In the genomic region with DNA sequence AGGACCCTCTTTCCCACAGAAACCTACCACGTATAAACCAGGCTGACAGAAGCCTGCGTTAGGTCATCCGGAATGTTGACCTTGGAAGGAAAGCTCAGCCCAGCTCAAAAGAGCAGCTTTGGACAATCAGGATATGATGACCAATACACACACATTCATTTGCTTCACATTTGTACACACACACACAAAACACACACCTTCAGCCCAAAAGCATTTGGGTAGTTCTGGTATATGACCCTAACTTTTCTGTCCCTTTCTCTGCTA, we compare ENCODE assay signal across 15 mouse cellular contexts. TPM values are rescaled to one million over a fixed set of nuclear protein-coding genes. Genes with fewer than 3 reads are reported as not detected.
DNase-seq lines count a peak whose midpoint lies in the region; ATAC-seq and TF ChIP-seq lines count a peak whose summit lies in the region.
"Had no signal": no experiment of that assay in that cellular context is flagged by ENCODE, and none has a peak within 500 bp of the region (broad histone marks: within the 10 kb centered on the region; RNA-seq: fewer than 3 reads in every experiment).

No protein-coding gene starts in this region.

- no peak overlapping the region for H3K4me2 ChIP-seq in intestine, embryonic 16.5 days (ENCODE audit: low read depth, low read length)
- no peak overlapping the region for H3K4me2 ChIP-seq in intestine, postnatal 0 days (replicated peaks; ENCODE audit: low read depth)
- no peak overlapping the region for H3K4me2 ChIP-seq in limb, embryonic 12.5 days
- H3K4me2 ChIP-seq: midbrain, embryonic 15.5 days; neural tube, embryonic 12.5 days had no signal

- TF ChIP-seq CTCF in gastrocnemius, adult 2 months (IDR thresholded peaks at IDR 0.05): no peak
- TF ChIP-seq CTCF in intestine, postnatal 0 days (IDR thresholded peaks at IDR 0.05; ENCODE audit: low read depth): no peak

- peak overlapping the region; percentile 88 for H3K27ac ChIP-seq in gastrocnemius, adult 2 months
- H3K27ac ChIP-seq in intestine, embryonic 16.5 days (ENCODE audit: low read length): peak overlapping the region; percentile 41; the same call in 1 of the 2 replicates
- no peak overlapping the region for H3K27ac ChIP-seq in intestine, postnatal 0 days (ENCODE audit: low read depth, low read length)
- peak overlapping the region; percentile 66 for H3K27ac ChIP-seq in brown adipose tissue, adult 24 weeks (replicated peaks; ENCODE audit: low read depth, low read length)
- peak overlapping the region; percentile 87 for H3K27ac ChIP-seq in limb, embryonic 12.5 days
- H3K27ac ChIP-seq: hindbrain, postnatal 0 days; left cerebral cortex, adult 2 months; midbrain, embryonic 15.5 days; neural tube, embryonic 12.5 days had no signal

- 64% methylated on average over 3 of the region's 3 CpGs for WGBS in intestine, embryonic 16.5 days
- 68% methylated on average over 3 of the region's 3 CpGs for WGBS in intestine, postnatal 0 days
- 76% methylated on average over 3 of the region's 3 CpGs for WGBS in limb, embryonic 12.5 days

- H3K27me3 ChIP-seq in intestine, embryonic 16.5 days (replicated peaks; ENCODE audit: control insufficient read depth, insufficient read depth, low read length): no peaks in the 10 kb centered on the region
- H3K27me3 ChIP-seq in intestine, postnatal 0 days (replicated peaks; ENCODE audit: control insufficient read depth, insufficient read depth, low read length): no peaks in the 10 kb centered on the region
- no peaks in the 10 kb centered on the region for H3K27me3 ChIP-seq in limb, embryonic 12.5 days
- H3K27me3 ChIP-seq: midbrain, embryonic 15.5 days; neural tube, embryonic 12.5 days had no signal

- no peak overlapping the region for H3K9ac ChIP-seq in intestine, embryonic 16.5 days (ENCODE audit: low read depth, low read length)
- no peak overlapping the region for H3K9ac ChIP-seq in intestine, postnatal 0 days (ENCODE audit: low read depth, low read length)
- H3K9ac ChIP-seq in limb, embryonic 12.5 days (replicated peaks): 0 out of 2 replicates have a peak overlapping the region, but pooled peaks have one; percentile 8
- H3K9ac ChIP-seq: midbrain, embryonic 15.5 days; neural tube, embryonic 12.5 days had no signal

- ATAC-seq in intestine, embryonic 16.5 days: no peak
- ATAC-seq in intestine, postnatal 0 days: no peak
- ATAC-seq in limb, embryonic 12.5 days (ENCODE audit: insufficient number of reproducible peaks, insufficient read depth, low FRiP score, low TSS enrichment, low read depth): no peak
- ATAC-seq: hindbrain, postnatal 0 days; midbrain, embryonic 15.5 days had no signal

- DNase-seq in gastrocnemius, adult 2 months: no peak
- DNase-seq in gastrocnemius, adult 18-20 months (ENCODE audit: low spot score): no peak
- DNase-seq in thymus, postnatal 36 days: no peak
- DNase-seq in left cerebral cortex, postnatal 10 days (ENCODE audit: extremely low spot score in 1 of 2, low spot score in 2 of 2): no peak
- DNase-seq: B cell, adult 2 months; thymus, postnatal 25 days had no signal

- H3K4me3 ChIP-seq in gastrocnemius, adult 2 months: no peak overlapping the region
- no peak overlapping the region for H3K4me3 ChIP-seq in intestine, embryonic 16.5 days (ENCODE audit: low read length)
- H3K4me3 ChIP-seq in intestine, postnatal 0 days (ENCODE audit: low read depth, low read length): no peak overlapping the region
- no peak overlapping the region for H3K4me3 ChIP-seq in brown adipose tissue, adult 24 weeks (ENCODE audit: insufficient read depth, low read depth, low read length)
- H3K4me3 ChIP-seq in limb, embryonic 12.5 days (replicated peaks): no peak overlapping the region
- H3K4me3 ChIP-seq: left cerebral cortex, adult 2 months; midbrain, embryonic 15.5 days; neural tube, embryonic 12.5 days had no signal

- intact Hi-C loops in gastrocnemius, adult 2 months (cut with DNase I): no loop called here
- intact Hi-C loops in left cerebral cortex, postnatal 10 days (cut with DNase I): no loop called here

- H3K36me3 ChIP-seq in intestine, embryonic 16.5 days (ENCODE audit: control insufficient read depth, insufficient read depth, low read length): no peaks in the 10 kb centered on the region
- peaks cover 5% of the 10 kb centered on the region; the same call in 1 of the 2 replicates for H3K36me3 ChIP-seq in intestine, postnatal 0 days (ENCODE audit: control insufficient read depth, insufficient read depth)
- peaks cover 6% of the 10 kb centered on the region for H3K36me3 ChIP-seq in limb, embryonic 12.5 days
- H3K36me3 ChIP-seq: G1E; midbrain, embryonic 15.5 days; neural tube, embryonic 12.5 days had no signal

- H3K4me1 ChIP-seq in intestine, embryonic 16.5 days (ENCODE audit: control insufficient read depth, insufficient read depth, low read length): peaks cover 27% of the 10 kb centered on the region
- peaks cover 4% of the 10 kb centered on the region for H3K4me1 ChIP-seq in intestine, postnatal 0 days (replicated peaks; ENCODE audit: control insufficient read depth, insufficient read depth, low read length)
- H3K4me1 ChIP-seq in brown adipose tissue, adult 24 weeks (ENCODE audit: control insufficient read depth, insufficient read depth, insufficient read length, low read length): peaks cover 55% of the 10 kb centered on the region
- peaks cover 60% of the 10 kb centered on the region for H3K4me1 ChIP-seq in limb, embryonic 12.5 days (replicated peaks)
- H3K4me1 ChIP-seq: midbrain, embryonic 15.5 days had no signal

- H3K9me3 ChIP-seq in intestine, embryonic 16.5 days (ENCODE audit: control insufficient read depth, low read length): no peaks in the 10 kb centered on the region
- no peaks in the 10 kb centered on the region for H3K9me3 ChIP-seq in intestine, postnatal 0 days (ENCODE audit: control insufficient read depth)
- no peaks in the 10 kb centered on the region for H3K9me3 ChIP-seq in limb, embryonic 12.5 days
- H3K9me3 ChIP-seq: G1E; midbrain, embryonic 15.5 days; neural tube, embryonic 12.5 days had no signal

RNA-seq across cellular contexts. Expression of a gene that starts 19.6 kb away (rescaled TPM):
- 10 to 100 TPM in 1 of 2 experiments, 1 to 10 TPM in 1; 7.0 to 11.7 TPM for total RNA-seq in gastrocnemius, adult 2 months (2021)
- total RNA-seq in gastrocnemius, adult 18-20 months (2021): 1 to 10 TPM; 6.3 to 7.9 TPM
- 9.0 and 10.7 TPM in 2 replicates for polyA plus RNA-seq in intestine, embryonic 16.5 days (2015; fragmentation: Nextera tagmentation; extraction: Ambion mirVana)
- polyA plus RNA-seq in intestine, postnatal 0 days (2015; fragmentation: Nextera tagmentation; extraction: Ambion mirVana): 9.9 and 10.3 TPM in 2 replicates
- 7.1 and 8.0 TPM in 2 replicates for polyA plus RNA-seq in brown adipose tissue, adult 24 weeks (2012; ENCODE audit: insufficient read depth, insufficient read length, missing spikeins)
- polyA plus RNA-seq in limb, embryonic 12.5 days (2016; fragmentation: Nextera tagmentation; extraction: Ambion mirVana): 16.1 and 17.7 TPM in 2 replicates
- 1 to 10 TPM; 7.5 to 7.9 TPM for total RNA-seq in left cerebral cortex, postnatal 10 days (2021)
